Mouse (Mus musculus) myocyte (in vitro differentiated cells): ENCODE results near the gene Slc1a3.

ENCODE experiments used
- CEBPB ChIP-seq: IDR thresholded peaks from 2 replicates; pipeline ENCODE4 v1.6.1; 2011; ENCODE audit warnings: mild to moderate bottlenecking, moderate library complexity; ENCODE audit not compliant: poor library complexity, insufficient read depth, severe bottlenecking
- POLR2A ChIP-seq: IDR thresholded peaks from one replicate; pipeline ENCODE4 v1.6.1; 2011; ENCODE audit warnings: low read depth, mild to moderate bottlenecking, control low read depth, moderate library complexity; ENCODE audit not compliant: insufficient read length
- TCF12 ChIP-seq: IDR thresholded peaks from one replicate; pipeline ENCODE4 v1.6.1; 2011; ENCODE audit warnings: mild to moderate bottlenecking, control low read depth; ENCODE audit not compliant: poor library complexity, insufficient read depth, severe bottlenecking
- USF1 ChIP-seq: IDR thresholded peaks from one replicate; pipeline ENCODE4 v1.6.1; 2011; ENCODE audit warnings: low read depth, mild to moderate bottlenecking, control low read depth, moderate library complexity

DNA sequence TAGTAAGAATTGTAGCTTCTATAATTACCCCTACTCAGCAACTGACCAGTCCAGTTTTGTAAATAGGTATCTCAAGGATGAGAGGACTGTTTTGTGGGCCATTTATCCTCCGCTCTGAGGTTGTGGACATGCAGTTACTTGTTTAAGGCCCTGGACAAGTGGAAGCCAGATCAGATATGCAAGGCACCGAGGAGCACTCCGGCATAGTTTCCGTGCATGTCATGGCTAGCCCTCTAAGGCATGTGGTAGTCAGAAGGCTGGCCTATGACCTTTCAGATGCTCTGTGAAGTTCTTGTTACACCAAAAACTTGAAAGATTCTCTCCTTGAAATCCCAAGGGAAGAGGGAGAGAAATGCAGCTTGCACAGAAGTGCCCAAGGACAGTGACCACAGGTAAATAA is 23.7 kb downstream of the Slc1a3 start:
- TF ChIP-seq POLR2A (no peak), USF1 (no peak), CEBPB (no peak), TCF12 (no peak)
